Mouse (Mus musculus) ZHBTc4 (cell line): ENCODE data around the gene Wdr74.

ENCODE experiments used
- DNase-seq: peaks from one replicate; pipeline ENCODE4 v3.0.0-alpha.2; 2011; ENCODE audit warnings: low read depth, low spot score

The Wdr74 gene

GRCm38 (mm10) chr19:8735389-8736159 lies at the start of gene Wdr74:
Gene Wdr74, plus strand, starts transcription at chr19:8735827.
- peak; percentile 96 for DNase-seq

- no peak for DNase-seq
Observed at GRCm38 (mm10) chr19:8691871-8692539, 43.6 kb upstream of the Wdr74 start.

- no peak for DNase-seq
Observed at GRCm38 (mm10) chr19:8692740-8693139, 42.9 kb upstream of the Wdr74 start.

GRCm38 (mm10) chr19:8695330-8695729 lies 40.3 kb upstream of the Wdr74 start:
- DNase-seq: peak; percentile 89

- no peak for DNase-seq
Observed at GRCm38 (mm10) chr19:8699652-8700051, 36.0 kb upstream of the Wdr74 start.

GRCm38 (mm10) chr19:8702458-8702857 lies 33.2 kb upstream of the Wdr74 start:
- DNase-seq: peak; percentile 58

GRCm38 (mm10) chr19:8703571-8703970 lies 32.1 kb upstream of the Wdr74 start:
- no peak for DNase-seq

- no peak for DNase-seq
Observed at GRCm38 (mm10) chr19:8705026-8705708, 30.5 kb upstream of the Wdr74 start.

- no peak for DNase-seq
Observed at GRCm38 (mm10) chr19:8706132-8706667, 29.4 kb upstream of the Wdr74 start.

- no peak for DNase-seq
Observed at GRCm38 (mm10) chr19:8706930-8707329, 28.7 kb upstream of the Wdr74 start.

- no peak for DNase-seq
Observed at GRCm38 (mm10) chr19:8708954-8709353, 26.7 kb upstream of the Wdr74 start.

- DNase-seq: no peak
Observed at GRCm38 (mm10) chr19:8710057-8710456, 25.6 kb upstream of the Wdr74 start.

GRCm38 (mm10) chr19:8711506-8711905 lies 24.1 kb upstream of the Wdr74 start:
- no peak for DNase-seq

GRCm38 (mm10) chr19:8711949-8712869 lies 23.4 kb upstream of the Wdr74 start:
- DNase-seq: no peak

GRCm38 (mm10) chr19:8712870-8713305 lies 22.7 kb upstream of the Wdr74 start:
- peak; percentile 98 for DNase-seq

- DNase-seq: peak; percentile 96
Observed at GRCm38 (mm10) chr19:8713306-8713996, 22.2 kb upstream of the Wdr74 start.

- no peak for DNase-seq
Observed at GRCm38 (mm10) chr19:8713997-8714652, 21.5 kb upstream of the Wdr74 start.

- DNase-seq: no peak
Observed at GRCm38 (mm10) chr19:8714653-8715481, 20.8 kb upstream of the Wdr74 start.
